Mouse (Mus musculus) stomach, embryonic 16.5 days (tissue): ENCODE data around the gene Plcb2. TPM values are rescaled to one million over a fixed set of nuclear protein-coding genes. Genes with fewer than 3 reads are reported as not detected.

Experiments used
- ATAC-seq: fragments of 200-750 bp; cut with Nextera tagmentation; 2 replicates; pipeline ENCODE4 v1.8.0; 2017; ENCODE audit warnings: moderate number of reproducible peaks, moderate TSS enrichment; ENCODE audit not compliant: insufficient read depth, low FRiP score
- H3K27ac ChIP-seq: fragments of 300-500 bp; sonication (generic); 2 replicates; pipeline ENCODE4 v1.5.1; 2014; ENCODE audit warnings: low read length
- H3K27me3 ChIP-seq: fragments of 300-500 bp; sonication (generic); 2 replicates; pipeline ENCODE4 v1.6.1; 2014; ENCODE audit warnings: low read length, control low read depth, mixed read lengths; ENCODE audit not compliant: control insufficient read depth, insufficient read depth
- H3K36me3 ChIP-seq: fragments of 300-500 bp; sonication (generic); 2 replicates; pipeline ENCODE4 v1.6.1; 2014; ENCODE audit warnings: low read length; ENCODE audit not compliant: control insufficient read depth, insufficient read depth
- H3K4me1 ChIP-seq: fragments of 300-500 bp; sonication (generic); 2 replicates; pipeline ENCODE4 v1.6.1; 2014; ENCODE audit warnings: low read length, control low read depth, mixed read lengths; ENCODE audit not compliant: control insufficient read depth, insufficient read depth
- H3K4me2 ChIP-seq: fragments of 300-500 bp; sonication (generic); 2 replicates; pipeline ENCODE4 v1.6.1; 2014; ENCODE audit warnings: low read depth, low read length, mixed read lengths
- H3K4me3 ChIP-seq: fragments of 300-500 bp; sonication (generic); replicated peaks from 2 replicates; pipeline ENCODE4 v1.5.1; 2014; ENCODE audit warnings: mild to moderate bottlenecking, low read length
- H3K9ac ChIP-seq: fragments of 300-500 bp; sonication (generic); 2 replicates; pipeline ENCODE4 v1.6.1; 2014; ENCODE audit warnings: low read length
- H3K9me3 ChIP-seq: fragments of 300-500 bp; sonication (generic); replicated peaks from 2 replicates; pipeline ENCODE4 v1.6.1; 2016; ENCODE audit warnings: low read length, control low read depth; ENCODE audit not compliant: control insufficient read depth
- WGBS: fragments of 180-500 bp; shearing (Covaris S2); extraction: QIAGEN DNeasy Blood & Tissue Kit; methylation state at CpG from one replicate; pipeline ENCODE4 v1.1.7; 2014; 5-methylcytosine and 5-hydroxymethylcytosine counted together
- polyA plus RNA-seq: library from polyadenylated mRNA; unstranded; fragments of >200 nt; fragmentation: Nextera tagmentation; extraction: Ambion mirVana; gene quantifications from 2 replicates; pipeline ENCODE4 v1.2.1, GENCODE M21; 2015

Gene Plcb2
- polyA plus RNA-seq, 1 experiment from 2014 or later = 1.4 TPM

GRCm38 (mm10) chr2:118686693-118687092, 41.5 kb downstream of the Plcb2 start:
- H3K27me3 ChIP-seq = no peaks in the 10 kb centered on the region
- WGBS = 67% methylated on average over 8 of the region's 8 CpGs
- H3K27ac ChIP-seq = no peak overlapping the region
- H3K36me3 ChIP-seq = no peaks in the 10 kb centered on the region
- no peak for ATAC-seq
- H3K4me2 ChIP-seq = no peak overlapping the region
- H3K9me3 ChIP-seq = no peaks in the 10 kb centered on the region
- H3K9ac ChIP-seq = no peak overlapping the region
- no peaks in the 10 kb centered on the region for H3K4me1 ChIP-seq
- H3K4me3 ChIP-seq = no peak overlapping the region

- no peaks in the 10 kb centered on the region for H3K9me3 ChIP-seq
- no peaks in the 10 kb centered on the region for H3K4me1 ChIP-seq
- H3K4me3 ChIP-seq = no peak overlapping the region
- H3K27me3 ChIP-seq = no peaks in the 10 kb centered on the region
- no peaks in the 10 kb centered on the region for H3K36me3 ChIP-seq
- H3K27ac ChIP-seq = no peak overlapping the region
- H3K4me2 ChIP-seq = no peak overlapping the region
- no peak for ATAC-seq
- H3K9ac ChIP-seq = no peak overlapping the region
- WGBS = 78% methylated on average over 4 of the region's 4 CpGs
These were observed 43.1 kb downstream of the Plcb2 start for GRCm38 (mm10) chr2:118685088-118685487.

GRCm38 (mm10) chr2:118682544-118683260, 45.5 kb downstream of the Plcb2 start:
- Histone ChIP-seq H3K4me3 (no peak overlapping the region), H3K27ac (no peak overlapping the region), H3K4me1 (no peaks in the 10 kb centered on the region; the same call in 1 of the 2 replicates), H3K27me3 (peaks cover 9% of the 10 kb centered on the region), H3K4me2 (no peak overlapping the region), H3K36me3 (no peaks in the 10 kb centered on the region), H3K9ac (no peak overlapping the region), H3K9me3 (no peaks in the 10 kb centered on the region)
- WGBS = 51% methylated on average over 8 of the region's 8 CpGs
- no peak for ATAC-seq

- 85% methylated on average over 6 of the region's 6 CpGs for WGBS
- no peak for ATAC-seq
These were observed 47.3 kb downstream of the Plcb2 start for GRCm38 (mm10) chr2:118680926-118681325.

GRCm38 (mm10) chr2:118679577-118679976, 48.7 kb downstream of the Plcb2 start:
- Histone ChIP-seq H3K27ac (no peak overlapping the region), H3K36me3 (no peaks in the 10 kb centered on the region), H3K4me3 (no peak overlapping the region), H3K9me3 (no peaks in the 10 kb centered on the region), H3K4me1 (peaks cover 8% of the 10 kb centered on the region), H3K4me2 (no peak overlapping the region), H3K9ac (no peak overlapping the region), H3K27me3 (peaks cover 31% of the 10 kb centered on the region)
- ATAC-seq = no peak
- WGBS = 77% methylated on average over 3 of the region's 3 CpGs

More at GRCm38 (mm10) chr2:118680926-118681325, 47.3 kb downstream of the Plcb2 start:
- Histone ChIP-seq H3K27ac (no peak overlapping the region), H3K36me3 (no peaks in the 10 kb centered on the region), H3K4me1 (peaks cover 8% of the 10 kb centered on the region), H3K4me2 (no peak overlapping the region), H3K4me3 (no peak overlapping the region), H3K27me3 (peaks cover 20% of the 10 kb centered on the region), H3K9me3 (no peaks in the 10 kb centered on the region), H3K9ac (no peak overlapping the region)

- H3K4me3 ChIP-seq = peak overlapping the region; percentile 60
- peak; percentile 21; the same call in 1 of the 2 replicates for ATAC-seq
- peak overlapping the region; percentile 95 for H3K4me2 ChIP-seq
- no peaks in the 10 kb centered on the region for H3K9me3 ChIP-seq
- peak overlapping the region; percentile 52 for H3K27ac ChIP-seq
- H3K9ac ChIP-seq = peak overlapping the region; percentile 78; the same call in 1 of the 2 replicates
- no peaks in the 10 kb centered on the region for H3K36me3 ChIP-seq
- peaks cover 8% of the 10 kb centered on the region for H3K4me1 ChIP-seq
- WGBS = 22% methylated on average over 4 of the region's 4 CpGs
- H3K27me3 ChIP-seq = peaks cover 31% of the 10 kb centered on the region
These were observed 50.4 kb downstream of the Plcb2 start for GRCm38 (mm10) chr2:118677817-118678216.

- Histone ChIP-seq H3K27ac (peak overlapping the region; percentile 52), H3K36me3 (no peaks in the 10 kb centered on the region), H3K4me1 (peaks cover 8% of the 10 kb centered on the region), H3K4me3 (peak overlapping the region; percentile 60), H3K9me3 (no peaks in the 10 kb centered on the region), H3K9ac (peak overlapping the region; percentile 78), H3K27me3 (peaks cover 35% of the 10 kb centered on the region), H3K4me2 (peak overlapping the region; percentile 95)
- peak; percentile 74 for ATAC-seq
- WGBS = under 1% methylated on average over 89 of the region's 89 CpGs
These were observed 51.1 kb downstream of the Plcb2 start for GRCm38 (mm10) chr2:118676839-118677741.

GRCm38 (mm10) chr2:118674500-118674899, 53.7 kb downstream of the Plcb2 start:
- H3K9ac ChIP-seq = no peak overlapping the region
- no peak overlapping the region for H3K4me3 ChIP-seq
- H3K27ac ChIP-seq = no peak overlapping the region
- H3K4me2 ChIP-seq = no peak overlapping the region
- H3K36me3 ChIP-seq = no peaks in the 10 kb centered on the region
- peaks cover 34% of the 10 kb centered on the region for H3K27me3 ChIP-seq
- H3K9me3 ChIP-seq = no peaks in the 10 kb centered on the region
- WGBS = 20% methylated on average over 7 of the region's 7 CpGs
- ATAC-seq = no peak
- H3K4me1 ChIP-seq = peaks cover 8% of the 10 kb centered on the region
